Mouse (Mus musculus) small intestine, adult 2 months (tissue): ENCODE data around the gene Ppp1r32.

ENCODE experiments used
- CTCF ChIP-seq: fragments of 200-500 bp; IDR thresholded peaks from 2 replicates; pipeline ENCODE4 v1.5.1; 2012; ENCODE audit warnings: low read depth, mild to moderate bottlenecking, control low read depth, inconsistent platforms, low read length, moderate library complexity, mixed read lengths; ENCODE audit not compliant: insufficient replicate concordance, insufficient read length; ENCODE audit errors: extremely low read depth
- POLR2A ChIP-seq: fragments of 200-500 bp; IDR thresholded peaks from 2 replicates; pipeline ENCODE4 v1.6.1; 2012; ENCODE audit warnings: low read depth, mild to moderate bottlenecking, control low read depth, inconsistent platforms, low read length, moderate library complexity

- TF ChIP-seq CTCF, result no peak
- no peak for TF ChIP-seq POLR2A
Observed at GRCm38 (mm10) chr19:10510759-10511330, 28.1 kb upstream of the Ppp1r32 start.
